Mouse (Mus musculus): ENCODE measurements around the gene Tnc.

- TF ChIP-seq CTCF (IDR thresholded peaks at IDR 0.05; ENCODE audit: borderline replicate concordance, insufficient read depth, low read length), result no peak
- no peak for TF ChIP-seq POLR2A (IDR thresholded peaks at IDR 0.05; ENCODE audit: low read depth, low read length)
These were observed 84.9 kb downstream of the Tnc start for GRCm38 (mm10) chr4:63961858-63962468.

Measured in embryonic fibroblast, embryonic 13.5 days (primary cell).